Mouse (Mus musculus) bone marrow, adult 2 months (tissue): ENCODE results near the gene Gm16181.

ENCODE experiments used
- CTCF ChIP-seq: fragments of 200-500 bp; IDR thresholded peaks from 2 replicates; pipeline ENCODE4 v1.5.1; 2011; ENCODE audit warnings: low read length, control low read depth; ENCODE audit not compliant: control insufficient read depth, insufficient read depth
- POLR2A ChIP-seq: fragments of 200-500 bp; IDR thresholded peaks from 2 replicates; pipeline ENCODE4 v1.6.1; 2011; ENCODE audit warnings: low read depth, mild to moderate bottlenecking, control low read depth, low read length, borderline replicate concordance; ENCODE audit not compliant: control insufficient read depth

DNA sequence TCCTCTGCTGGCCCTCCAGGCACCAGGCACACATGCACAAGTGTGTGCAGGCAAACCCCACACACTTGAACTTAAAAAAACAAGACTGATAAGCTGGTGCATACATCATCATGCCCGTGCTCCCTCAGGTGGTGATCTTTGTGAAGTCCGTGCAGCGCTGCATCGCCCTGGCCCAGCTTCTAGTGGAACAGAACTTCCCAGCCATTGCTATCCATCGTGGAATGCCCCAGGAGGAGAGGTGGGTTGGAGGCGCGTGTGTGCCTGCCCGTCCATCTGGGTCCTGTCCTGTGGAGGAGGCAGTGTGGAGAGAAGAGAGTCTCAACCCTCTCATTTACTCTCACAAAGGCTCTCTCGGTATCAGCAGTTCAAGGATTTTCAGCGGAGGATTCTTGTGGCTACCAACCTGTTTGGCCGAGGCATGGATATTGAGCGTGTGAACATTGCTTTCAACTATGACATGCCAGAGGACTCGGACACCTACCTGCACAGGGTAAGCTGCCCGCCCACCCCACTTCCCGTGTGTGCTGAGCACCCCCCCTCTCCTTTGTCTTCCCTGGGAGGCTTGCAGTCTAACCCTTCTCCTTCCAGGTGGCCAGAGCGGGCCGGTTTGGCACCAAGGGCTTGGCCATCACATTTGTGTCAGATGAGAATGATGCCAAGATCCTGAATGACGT is 32.1 kb downstream of the Gm16181 start:
- no peak for TF ChIP-seq CTCF
- 0 out of 2 replicates have a peak, but pooled peaks have one; percentile 11 for TF ChIP-seq POLR2A
